Mouse (Mus musculus) lung, embryonic 14.5 days (tissue): ENCODE measurements around the gene Mettl8. TPM values are rescaled to one million over a fixed set of nuclear protein-coding genes. Genes with fewer than 3 reads are reported as not detected.
A peak's percentile ranks its signal among the peaks of the same experiment; 100 is the strongest.

Source experiments
- ATAC-seq: fragments of 200-750 bp; cut with Nextera tagmentation; 2 replicates; pipeline ENCODE4 v1.8.0; 2017; ENCODE audit warnings: mild to moderate bottlenecking, moderate TSS enrichment, moderate library complexity; ENCODE audit not compliant: insufficient read depth
- DNase-seq: peaks from one replicate; pipeline ENCODE4 v3.0.0-alpha.2; 2015
- H3K27ac ChIP-seq: fragments of 300-500 bp; sonication (generic); 2 replicates; pipeline ENCODE4 v1.5.1; 2014; ENCODE audit warnings: low read depth, mild to moderate bottlenecking, moderate library complexity
- H3K27me3 ChIP-seq: fragments of 300-500 bp; sonication (generic); 2 replicates; pipeline ENCODE4 v1.6.1; 2014; ENCODE audit warnings: low read length, control low read depth; ENCODE audit not compliant: insufficient read depth
- H3K36me3 ChIP-seq: fragments of 300-500 bp; sonication (generic); 2 replicates; pipeline ENCODE4 v1.6.1; 2014; ENCODE audit warnings: control low read depth; ENCODE audit not compliant: insufficient read depth
- H3K4me1 ChIP-seq: fragments of 300-500 bp; sonication (generic); 2 replicates; pipeline ENCODE4 v1.6.1; 2014; ENCODE audit warnings: antibody characterized with exemption, control low read depth; ENCODE audit not compliant: insufficient read depth
- H3K4me2 ChIP-seq: fragments of 300-500 bp; sonication (generic); 2 replicates; pipeline ENCODE4 v1.6.1; 2014; ENCODE audit warnings: mild to moderate bottlenecking
- H3K4me3 ChIP-seq: fragments of 300-500 bp; sonication (generic); 2 replicates; pipeline ENCODE4 v1.5.1; 2014; ENCODE audit warnings: low read depth, low read length
- H3K9ac ChIP-seq: fragments of 300-500 bp; sonication (generic); 2 replicates; pipeline ENCODE4 v1.6.1; 2014
- H3K9me3 ChIP-seq: fragments of 300-500 bp; sonication (generic); 2 replicates; pipeline ENCODE4 v1.6.1; 2016; ENCODE audit warnings: low read depth, low read length, control low read depth
- CTCF ChIP-seq: IDR thresholded peaks from 2 replicates; pipeline ENCODE4 v1.5.1; 2016; ENCODE audit warnings: antibody characterized with exemption, low read depth
- WGBS: fragments of 180-500 bp; shearing (Covaris S2); extraction: QIAGEN DNeasy Blood & Tissue Kit; methylation state at CpG from one replicate; pipeline ENCODE4 v1.1.7; 2014; 5-methylcytosine and 5-hydroxymethylcytosine counted together
- polyA plus RNA-seq: library from polyadenylated mRNA; unstranded; fragments of >200 nt; fragmentation: Nextera tagmentation; extraction: Ambion mirVana; gene quantifications from 2 replicates; pipeline ENCODE4 v1.2.1, GENCODE M21; 2014

Mettl8 gene
- polyA plus RNA-seq, 1 experiment from 2014 or later: 19.6 TPM

GRCm38 (mm10) chr2:71054716-71055115 lies 667 bp downstream of the Mettl8 start:
- no peak overlapping the region; the same call in 1 of the 2 replicates for H3K27ac ChIP-seq

GRCm38 (mm10) chr2:71050511-71050910 lies 4.9 kb downstream of the Mettl8 start:
- Histone ChIP-seq H3K36me3 (no peaks in the 10 kb centered on the region), H3K4me2 (no peak overlapping the region), H3K9ac (no peak overlapping the region), H3K4me3 (no peak overlapping the region), H3K4me1 (0 out of 2 replicates have a peak, but pooled peaks cover 6% of the 10 kb centered on the region), H3K9me3 (no peaks in the 10 kb centered on the region), H3K27ac (no peak overlapping the region), H3K27me3 (no peaks in the 10 kb centered on the region)
- no peak for TF ChIP-seq CTCF
- DNase-seq: no peak
- WGBS: 89% methylated on average over 7 of the region's 7 CpGs
- no peak for ATAC-seq

More at GRCm38 (mm10) chr2:71054716-71055115, 667 bp downstream of the Mettl8 start:
- Histone ChIP-seq H3K4me3 (peak overlapping the region; percentile 73), H3K9ac (peak overlapping the region; percentile 84), H3K27me3 (no peaks in the 10 kb centered on the region), H3K4me2 (peak overlapping the region; percentile 58), H3K4me1 (no peaks in the 10 kb centered on the region), H3K9me3 (no peaks in the 10 kb centered on the region), H3K36me3 (no peaks in the 10 kb centered on the region)
- ATAC-seq: no peak
- DNase-seq: peak; percentile 24
- TF ChIP-seq CTCF: no peak
- 33% methylated on average over 9 of the region's 9 CpGs for WGBS

- 0 out of 2 replicates have a peak, but pooled peaks cover 6% of the 10 kb centered on the region for H3K4me1 ChIP-seq
- DNase-seq (no peak), ATAC-seq (no peak)
- H3K36me3 ChIP-seq: no peaks in the 10 kb centered on the region
- WGBS: 70% methylated on average over 12 of the region's 12 CpGs
- no peak overlapping the region for H3K9ac ChIP-seq
- no peaks in the 10 kb centered on the region for H3K27me3 ChIP-seq
- no peak for TF ChIP-seq CTCF
- H3K9me3 ChIP-seq: no peaks in the 10 kb centered on the region
- H3K4me2 ChIP-seq: no peak overlapping the region
- H3K4me3 ChIP-seq: no peak overlapping the region
- H3K27ac ChIP-seq: no peak overlapping the region
Measured at GRCm38 (mm10) chr2:71048896-71049295, 6.5 kb downstream of the Mettl8 start.

DNA sequence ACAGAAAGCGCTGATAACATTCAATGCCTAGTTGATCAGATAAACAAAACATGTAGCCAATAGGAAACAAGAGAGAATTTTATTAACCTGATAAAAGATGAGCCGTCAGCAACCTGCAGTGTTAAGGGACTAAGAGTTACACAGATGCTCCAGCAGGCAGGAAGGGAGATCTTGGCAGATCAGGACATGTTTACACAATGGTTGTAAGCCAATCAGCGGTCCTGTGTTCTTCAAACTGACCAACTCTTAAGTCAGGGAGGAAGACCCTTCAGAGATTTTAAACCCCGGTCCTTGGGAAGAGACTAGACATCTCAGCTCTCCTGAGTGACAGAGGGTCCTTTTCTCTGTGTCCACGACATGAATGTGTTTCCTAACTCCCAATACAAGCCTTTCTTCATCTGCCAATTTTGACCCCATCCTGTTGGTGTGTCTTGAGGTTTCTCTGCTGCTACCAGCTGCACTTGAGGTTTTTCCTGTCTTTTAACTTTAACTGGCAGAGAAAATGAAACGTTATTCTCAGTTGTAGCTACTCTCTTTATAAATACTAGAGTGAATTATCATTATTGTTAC lies 8.5 kb downstream of the Mettl8 start:
- H3K36me3 ChIP-seq: no peaks in the 10 kb centered on the region
- 0 out of 2 replicates have a peak overlapping the region, but pooled peaks have one; percentile 1 for H3K4me2 ChIP-seq
- H3K4me1 ChIP-seq: 0 out of 2 replicates have a peak, but pooled peaks cover 6% of the 10 kb centered on the region
- no peaks in the 10 kb centered on the region for H3K9me3 ChIP-seq
- DNase-seq (peak; percentile 62), ATAC-seq (peak; percentile 50; the same call in 1 of the 2 replicates)
- H3K4me3 ChIP-seq: no peak overlapping the region
- no peak for TF ChIP-seq CTCF
- H3K27ac ChIP-seq: no peak overlapping the region
- no peak overlapping the region for H3K9ac ChIP-seq
- WGBS: 21% methylated on average over 6 of the region's 6 CpGs
- H3K27me3 ChIP-seq: no peaks in the 10 kb centered on the region

GRCm38 (mm10) chr2:71046151-71046550 lies 9.2 kb downstream of the Mettl8 start:
- Histone ChIP-seq H3K4me3 (no peak overlapping the region), H3K4me1 (0 out of 2 replicates have a peak, but pooled peaks cover 6% of the 10 kb centered on the region), H3K9me3 (no peaks in the 10 kb centered on the region), H3K4me2 (peak overlapping the region; percentile 1; the same call in 1 of the 2 replicates), H3K27me3 (no peaks in the 10 kb centered on the region), H3K9ac (no peak overlapping the region), H3K27ac (no peak overlapping the region), H3K36me3 (no peaks in the 10 kb centered on the region)
- DNase-seq (peak; percentile 63), ATAC-seq (peak; percentile 76)
- TF ChIP-seq CTCF: no peak
- WGBS: 36% methylated on average over 6 of the region's 6 CpGs

DNA sequence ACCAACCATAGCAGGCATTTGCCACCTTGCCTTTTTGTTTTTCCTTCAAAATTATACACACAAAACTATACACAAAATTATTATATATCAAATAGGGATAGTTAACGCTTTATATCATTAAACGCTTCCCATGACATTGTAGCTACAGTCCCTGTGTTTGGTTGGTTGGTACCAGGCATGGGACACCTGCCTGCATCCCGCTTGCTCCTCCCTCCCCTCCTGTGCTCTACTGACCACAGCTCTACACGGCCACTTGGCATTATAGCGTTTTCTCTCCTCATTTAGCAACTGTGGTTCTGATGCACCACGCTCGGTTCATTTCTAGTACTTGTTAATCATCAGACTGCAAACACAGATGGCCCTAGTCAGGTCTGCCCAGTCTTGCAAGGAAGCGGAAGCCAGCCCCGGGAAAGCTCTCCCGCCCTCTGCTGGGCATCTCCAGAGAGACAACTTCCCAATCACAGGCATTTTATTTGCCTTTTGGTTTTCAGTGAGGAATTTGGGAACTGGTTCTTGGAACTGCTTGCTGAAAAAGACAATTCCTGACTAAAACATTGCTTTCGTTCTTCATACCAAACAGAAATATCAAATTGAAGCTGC lies 15.8 kb downstream of the Mettl8 start:
- Histone ChIP-seq H3K4me3 (no peak overlapping the region), H3K9ac (no peak overlapping the region), H3K27me3 (no peaks in the 10 kb centered on the region), H3K4me1 (no peaks in the 10 kb centered on the region), H3K27ac (no peak overlapping the region), H3K4me2 (peak overlapping the region; percentile 23; the same call in 1 of the 2 replicates), H3K36me3 (no peaks in the 10 kb centered on the region), H3K9me3 (no peaks in the 10 kb centered on the region)
- ATAC-seq (peak; percentile 78), DNase-seq (peak; percentile 85)
- peak; percentile 83 for TF ChIP-seq CTCF
- 37% methylated on average over 11 of the region's 11 CpGs for WGBS

- H3K4me1 ChIP-seq: no peaks in the 10 kb centered on the region
- WGBS: 82% methylated on average over 6 of the region's 6 CpGs
- no peak for ATAC-seq
Measured at GRCm38 (mm10) chr2:71037447-71037846, 17.9 kb downstream of the Mettl8 start.

More at GRCm38 (mm10) chr2:71037447-71037846, 17.9 kb downstream of the Mettl8 start:
- no peak for TF ChIP-seq CTCF
- no peak for DNase-seq
- Histone ChIP-seq H3K9me3 (no peaks in the 10 kb centered on the region), H3K4me3 (no peak overlapping the region), H3K36me3 (no peaks in the 10 kb centered on the region), H3K9ac (no peak overlapping the region), H3K27ac (no peak overlapping the region), H3K27me3 (no peaks in the 10 kb centered on the region), H3K4me2 (no peak overlapping the region)
